In the genomic region with DNA sequence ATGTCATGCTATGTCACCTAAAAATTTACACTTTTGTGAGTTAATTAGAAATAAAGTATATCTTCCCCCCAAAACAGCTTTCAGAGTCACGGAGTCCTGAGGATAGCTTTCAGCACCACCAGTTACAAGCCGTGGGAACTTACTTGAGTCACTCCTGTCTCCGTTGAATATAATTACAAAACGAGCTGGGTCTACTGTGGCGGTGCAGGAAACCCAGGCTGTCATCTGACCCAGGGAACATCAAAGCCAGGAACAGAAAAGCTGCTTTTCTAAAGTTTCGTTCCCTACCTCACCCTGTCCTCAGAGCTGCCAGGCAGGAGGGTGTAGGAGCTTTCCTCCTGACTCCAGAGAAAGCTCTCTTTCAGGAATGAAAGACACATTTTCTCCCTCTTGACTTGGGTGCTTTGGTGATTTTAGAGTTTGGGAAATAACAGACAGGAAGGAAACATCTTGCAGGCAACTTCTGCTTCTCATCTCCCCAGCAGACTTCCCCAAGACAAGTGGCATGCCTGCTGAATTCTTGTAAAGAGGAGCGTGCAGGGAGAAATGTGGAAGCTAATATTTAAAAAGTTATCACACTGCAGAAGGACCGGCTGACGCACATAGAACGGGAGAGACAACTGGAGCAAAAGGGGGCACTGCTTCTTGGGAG, we compare ENCODE assay signal across 11 mouse cellular contexts. TPM values are rescaled to one million over a fixed set of nuclear protein-coding genes. Genes with fewer than 3 reads are reported as not detected.
DNase-seq lines count a peak whose midpoint lies in the region; ATAC-seq and TF ChIP-seq lines count a peak whose summit lies in the region.
"Had no signal": no experiment of that assay in that cellular context is flagged by ENCODE, and none has a peak within 500 bp of the region (broad histone marks: within the 10 kb centered on the region; RNA-seq: fewer than 3 reads in every experiment).

No protein-coding gene starts in this region.

- H3K9me3 ChIP-seq in limb, embryonic 12.5 days: no peaks in the 10 kb centered on the region
- no peaks in the 10 kb centered on the region for H3K9me3 ChIP-seq in stomach, postnatal 0 days (ENCODE audit: control insufficient read depth, low read length)
- H3K9me3 ChIP-seq in forebrain, embryonic 10.5 days: no peaks in the 10 kb centered on the region
- H3K9me3 ChIP-seq: neural tube, embryonic 12.5 days had no signal

- no peak for TF ChIP-seq CTCF in stomach, postnatal 0 days (IDR thresholded peaks at IDR 0.05; ENCODE audit: low read depth)

- no peaks in the 10 kb centered on the region for H3K27me3 ChIP-seq in limb, embryonic 12.5 days
- H3K27me3 ChIP-seq in stomach, postnatal 0 days (ENCODE audit: control insufficient read depth, insufficient read depth, low read length): no peaks in the 10 kb centered on the region
- H3K27me3 ChIP-seq in forebrain, embryonic 10.5 days (ENCODE audit: poor library complexity, severe bottlenecking): peaks cover 19% of the 10 kb centered on the region
- H3K27me3 ChIP-seq: neural tube, embryonic 12.5 days had no signal

- peak; percentile 44 for DNase-seq in CD4-positive, CD25-positive, alpha-beta regulatory T cell, adult 2 months (ENCODE audit: low read depth, low spot score)
- DNase-seq in lung, postnatal 36 days: peak; percentile 40
- DNase-seq in lung, postnatal 10 days: no peak
- DNase-seq in stomach, postnatal 0 days (ENCODE audit: low spot score): no peak
- DNase-seq in right cerebral cortex, adult 2 months (ENCODE audit: low spot score in 2 of 2): no peak
- DNase-seq in forebrain, embryonic 10.5 days (ENCODE audit: extremely low spot score, low spot score): no peak
- DNase-seq: cerebellum, postnatal 25 days had no signal

- H3K4me2 ChIP-seq in limb, embryonic 12.5 days: no peak overlapping the region
- no peak overlapping the region for H3K4me2 ChIP-seq in stomach, postnatal 0 days (replicated peaks; ENCODE audit: low read depth)
- H3K4me2 ChIP-seq: neural tube, embryonic 12.5 days had no signal

- H3K4me1 ChIP-seq in limb, embryonic 12.5 days (replicated peaks): peaks cover 27% of the 10 kb centered on the region
- H3K4me1 ChIP-seq in stomach, postnatal 0 days (replicated peaks; ENCODE audit: control insufficient read depth, insufficient read depth): no peaks in the 10 kb centered on the region
- H3K4me1 ChIP-seq in forebrain, embryonic 10.5 days: peaks cover 19% of the 10 kb centered on the region

- no peak overlapping the region for H3K4me3 ChIP-seq in limb, embryonic 12.5 days (replicated peaks)
- no peak overlapping the region for H3K4me3 ChIP-seq in stomach, postnatal 0 days (ENCODE audit: low read depth, low read length)
- no peak overlapping the region for H3K4me3 ChIP-seq in forebrain, embryonic 10.5 days
- H3K4me3 ChIP-seq: neural tube, embryonic 12.5 days had no signal

- WGBS in limb, embryonic 12.5 days: 29% methylated on average over 10 of the region's 10 CpGs
- 32% methylated on average over 10 of the region's 10 CpGs for WGBS in stomach, postnatal 0 days
- 60% methylated on average over 10 of the region's 10 CpGs for WGBS in forebrain, embryonic 10.5 days

- H3K27ac ChIP-seq in limb, embryonic 12.5 days: 0 out of 2 replicates have a peak overlapping the region, but pooled peaks have one; percentile 29
- H3K27ac ChIP-seq in stomach, postnatal 0 days (replicated peaks): 0 out of 2 replicates have a peak overlapping the region, but pooled peaks have one; percentile 13
- no peak overlapping the region for H3K27ac ChIP-seq in forebrain, embryonic 10.5 days
- H3K27ac ChIP-seq: neural tube, embryonic 12.5 days had no signal

- no peak for ATAC-seq in CD4-positive, CD25-positive, alpha-beta regulatory T cell, adult 4 months
- ATAC-seq in limb, embryonic 12.5 days (ENCODE audit: insufficient number of reproducible peaks, insufficient read depth, low FRiP score, low TSS enrichment, low read depth): no peak
- ATAC-seq in stomach, postnatal 0 days (ENCODE audit: low FRiP score, low TSS enrichment): no peak
- ATAC-seq: activated CD4-positive, CD25-positive, alpha-beta regulatory T cell, adult 4 months had no signal

- no peak for TF ChIP-seq EP300 in stomach, postnatal 0 days (optimal IDR thresholded peaks at IDR 0.05)

- H3K36me3 ChIP-seq in limb, embryonic 12.5 days: no peaks in the 10 kb centered on the region
- no peaks in the 10 kb centered on the region for H3K36me3 ChIP-seq in stomach, postnatal 0 days (ENCODE audit: control insufficient read depth, insufficient read depth, low read length)
- no peaks in the 10 kb centered on the region for H3K36me3 ChIP-seq in forebrain, embryonic 10.5 days (replicated peaks)
- H3K36me3 ChIP-seq: neural tube, embryonic 12.5 days had no signal

- no peak overlapping the region for H3K9ac ChIP-seq in limb, embryonic 12.5 days (replicated peaks)
- no peak overlapping the region for H3K9ac ChIP-seq in stomach, postnatal 0 days (ENCODE audit: low read length)
- H3K9ac ChIP-seq: neural tube, embryonic 12.5 days had no signal

RNA-seq across cellular contexts. Expression of a gene that starts 3.7 kb away (rescaled TPM):
- polyA plus RNA-seq in CD4-positive, CD25-positive, alpha-beta regulatory T cell, adult 4 months (2017; shearing (Covaris generic)): 10 to 100 TPM; 22.6 to 35.9 TPM
- 62.9 and 63.3 TPM in 2 replicates for polyA plus RNA-seq in limb, embryonic 12.5 days (2016; fragmentation: Nextera tagmentation; extraction: Ambion mirVana)
- 21.3 and 22.6 TPM in 2 replicates for polyA plus RNA-seq in stomach, postnatal 0 days (2015; fragmentation: Nextera tagmentation; extraction: Ambion mirVana)
- 47.6 and 48.0 TPM in 2 replicates for polyA plus RNA-seq in forebrain, embryonic 10.5 days (2016; fragmentation: Nextera tagmentation; extraction: Ambion mirVana)

Comparison
In these comparisons a context has a peak if more than half of its experiments do, and no peak if none do; other contexts are left out.
1. DNase-seq: peak in CD4-positive, CD25-positive, alpha-beta regulatory T cell, adult 2 months (single experiment) and lung, postnatal 36 days (single experiment); none in lung, postnatal 10 days (single experiment), stomach, postnatal 0 days (single experiment), right cerebral cortex, adult 2 months (0 of 2) and forebrain, embryonic 10.5 days (single experiment).